Mouse (Mus musculus) forebrain, embryonic 10.5 days (tissue): ENCODE measurements around the gene Aimp2. TPM values are rescaled to one million over a fixed set of nuclear protein-coding genes. Genes with fewer than 3 reads are reported as not detected.

ENCODE experiments used
- DNase-seq: peaks from one replicate; pipeline ENCODE4 v3.0.0-alpha.2; 2017; ENCODE audit warnings: low spot score; ENCODE audit errors: extremely low spot score
- H3K27ac ChIP-seq: fragments of 300-500 bp; sonication (generic); 2 replicates; pipeline ENCODE4 v1.5.1; 2016; ENCODE audit warnings: mild to moderate bottlenecking
- H3K27me3 ChIP-seq: fragments of 300-500 bp; sonication (generic); 2 replicates; pipeline ENCODE4 v1.6.1; 2016; ENCODE audit warnings: mild to moderate bottlenecking; ENCODE audit not compliant: poor library complexity, severe bottlenecking
- H3K36me3 ChIP-seq: fragments of 300-500 bp; sonication (generic); replicated peaks from 2 replicates; pipeline ENCODE4 v1.6.1; 2016; ENCODE audit warnings: mild to moderate bottlenecking, moderate library complexity
- H3K4me1 ChIP-seq: fragments of 300-500 bp; sonication (generic); 2 replicates; pipeline ENCODE4 v1.6.1; 2016
- H3K4me3 ChIP-seq: fragments of 300-500 bp; sonication (generic); 2 replicates; pipeline ENCODE4 v1.5.1; 2016; ENCODE audit warnings: mild to moderate bottlenecking, moderate library complexity
- H3K9me3 ChIP-seq: fragments of 300-500 bp; sonication (generic); 2 replicates; pipeline ENCODE4 v1.6.1; 2016; ENCODE audit warnings: mild to moderate bottlenecking, moderate library complexity
- WGBS: fragments of 180-500 bp; shearing (Covaris S2); methylation state at CpG from one replicate; pipeline ENCODE4 v1.1.7; 2016; 5-methylcytosine and 5-hydroxymethylcytosine counted together
- polyA plus RNA-seq: library from polyadenylated mRNA; unstranded; fragments of >200 nt; fragmentation: Nextera tagmentation; extraction: Ambion mirVana; gene quantifications from 2 replicates; pipeline ENCODE4 v1.2.1, GENCODE M21; 2016

Aimp2 gene
- 141 TPM in 2 replicates for polyA plus RNA-seq

DNA sequence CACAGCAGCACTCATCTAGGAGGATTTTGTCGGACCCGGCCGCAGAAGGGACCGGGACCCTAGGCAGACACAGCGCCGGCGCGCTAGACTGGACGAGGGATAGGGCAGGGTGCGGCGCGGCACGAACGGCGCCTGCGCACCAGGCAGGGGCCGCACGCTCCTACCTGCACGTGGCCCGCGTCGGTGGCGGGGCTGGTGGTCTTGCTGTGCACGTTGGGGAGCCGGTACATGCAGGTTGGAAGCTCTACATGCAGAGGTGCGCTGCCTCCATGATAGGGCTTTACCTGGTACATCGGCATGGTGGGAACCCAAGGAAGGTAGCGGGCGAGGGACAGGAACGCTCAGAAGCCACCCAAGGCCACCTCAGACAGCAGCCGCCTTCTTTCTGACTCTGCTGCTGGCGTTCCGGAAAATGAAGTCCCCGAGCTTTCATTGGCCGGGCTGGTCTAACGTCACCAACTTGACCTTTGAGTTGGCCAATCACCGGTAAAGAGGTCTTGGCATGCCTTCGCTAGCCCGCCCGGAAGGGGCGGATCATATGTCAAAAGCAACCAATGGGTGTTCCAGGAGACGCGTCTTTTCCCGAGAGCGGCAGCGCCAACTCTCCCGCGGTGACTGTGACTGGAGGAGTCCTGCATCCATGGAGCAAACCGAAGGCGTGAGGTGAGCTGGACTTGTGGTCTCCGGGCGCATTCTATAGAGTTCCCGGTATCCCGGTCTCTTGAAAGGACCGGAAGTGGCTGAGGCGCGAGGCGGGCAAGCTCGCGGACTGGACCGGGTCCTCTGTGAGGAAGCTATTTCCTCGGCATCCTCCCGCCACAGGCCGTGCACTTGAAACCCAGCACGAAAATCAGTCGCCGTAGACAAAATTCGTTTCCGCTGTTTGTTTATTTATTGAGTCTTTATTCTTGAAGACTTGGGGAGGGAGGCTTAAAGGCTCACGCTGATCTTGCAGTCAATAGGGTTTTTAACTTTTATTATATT lies at the start of gene Aimp2, which contains the start of gene Pms2:
Gene Aimp2 (minus strand): TSS at position 431 of the 984 bp plus-strand sequence.
Gene Pms2 (plus strand): TSS at position 548 of the 984 bp plus-strand sequence.
- H3K36me3 ChIP-seq: peaks cover 49% of the 10 kb centered on the region
- peaks cover 26% of the 10 kb centered on the region for H3K4me1 ChIP-seq
- DNase-seq: peak; percentile 96
- no peaks in the 10 kb centered on the region for H3K27me3 ChIP-seq
- under 1% methylated on average over 70 of the region's 70 CpGs for WGBS
- peak within 1 kb of the TSS; percentile 85 for H3K27ac ChIP-seq
- no peaks in the 10 kb centered on the region for H3K9me3 ChIP-seq
- H3K4me3 ChIP-seq: peak within 1 kb of the TSS; percentile 79

DNA sequence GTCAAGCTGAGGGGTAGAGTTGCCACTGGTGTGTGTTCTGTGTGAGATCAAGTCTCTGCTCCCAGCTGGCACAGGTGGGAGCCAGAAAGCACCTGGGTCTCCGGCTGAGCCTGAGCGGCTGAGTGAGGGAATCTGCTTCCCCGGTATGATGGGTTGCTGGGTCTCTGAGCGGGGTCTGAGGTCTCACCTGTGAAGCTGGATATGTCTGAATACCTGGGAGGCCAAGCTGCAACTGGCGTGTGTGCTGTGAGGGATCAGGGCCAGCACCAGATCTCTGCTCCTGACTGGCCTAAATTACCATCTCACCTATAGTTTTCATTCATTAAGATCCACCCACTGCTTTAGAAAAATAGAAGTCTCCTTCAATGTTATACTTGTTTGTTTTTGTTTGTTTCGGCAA lies 47.5 kb upstream of the Aimp2 start:
- no peak for DNase-seq
- peaks cover 20% of the 10 kb centered on the region for H3K9me3 ChIP-seq
- H3K36me3 ChIP-seq: no peaks in the 10 kb centered on the region
- no peak overlapping the region for H3K4me3 ChIP-seq
- H3K4me1 ChIP-seq: no peaks in the 10 kb centered on the region
- H3K27ac ChIP-seq: no peak overlapping the region
- H3K27me3 ChIP-seq: no peaks in the 10 kb centered on the region
- WGBS: 89% methylated on average over 6 of the region's 6 CpGs

DNA sequence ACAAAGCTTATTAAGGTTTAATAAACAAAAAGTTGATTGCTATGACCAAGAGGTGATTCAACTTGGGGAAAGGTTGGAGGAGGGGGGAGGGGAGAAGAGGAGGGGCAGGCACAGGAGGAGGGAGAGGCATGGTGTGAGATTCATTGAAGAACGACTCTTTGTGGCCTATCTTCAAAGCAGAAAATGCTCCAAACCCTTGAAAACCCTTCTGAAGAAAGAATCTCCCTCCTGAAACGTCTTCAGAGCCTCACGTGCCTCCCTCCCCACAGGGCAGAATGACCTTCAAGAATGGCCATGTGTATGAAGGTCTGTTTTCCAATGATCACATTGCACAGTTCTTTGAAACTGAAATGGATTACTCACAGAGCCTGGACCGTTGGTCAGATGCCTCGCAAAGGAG lies 40.4 kb upstream of the Aimp2 start:
- DNase-seq: no peak
- WGBS: 51% methylated on average over 5 of the region's 5 CpGs
- no peak overlapping the region for H3K27ac ChIP-seq

DNA sequence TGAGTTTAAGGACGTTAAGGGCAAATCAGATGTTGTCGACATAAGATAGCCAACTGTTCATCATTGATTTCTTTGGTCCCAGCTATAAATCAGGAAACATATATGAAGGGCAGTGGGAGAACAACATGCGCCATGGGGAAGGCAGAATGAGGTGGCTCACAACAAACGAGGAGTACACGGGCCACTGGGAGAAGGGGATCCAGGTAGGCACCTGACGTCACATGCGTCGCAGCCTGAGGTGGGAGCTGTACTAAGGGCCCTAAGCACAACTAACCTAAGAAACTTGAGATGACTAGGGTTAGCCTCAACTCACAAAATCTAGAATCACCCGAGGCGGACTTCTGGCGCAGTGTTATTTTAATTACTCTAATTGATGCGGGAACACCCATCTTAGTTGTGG lies 38.7 kb upstream of the Aimp2 start:
- H3K27ac ChIP-seq: no peak overlapping the region
- no peaks in the 10 kb centered on the region for H3K27me3 ChIP-seq
- H3K4me3 ChIP-seq: no peak overlapping the region
- H3K9me3 ChIP-seq: peaks cover 5% of the 10 kb centered on the region; the same call in 1 of the 2 replicates
- no peak for DNase-seq
- no peaks in the 10 kb centered on the region for H3K4me1 ChIP-seq
- H3K36me3 ChIP-seq: no peaks in the 10 kb centered on the region
- WGBS: 91% methylated on average over 12 of the region's 12 CpGs

More for the DNA sequence above, 40.4 kb upstream of the Aimp2 start:
- no peaks in the 10 kb centered on the region for H3K4me1 ChIP-seq
- H3K27me3 ChIP-seq: no peaks in the 10 kb centered on the region
- H3K9me3 ChIP-seq: peaks cover 2% of the 10 kb centered on the region; the same call in 1 of the 2 replicates
- H3K36me3 ChIP-seq: no peaks in the 10 kb centered on the region
- no peak overlapping the region for H3K4me3 ChIP-seq

DNA sequence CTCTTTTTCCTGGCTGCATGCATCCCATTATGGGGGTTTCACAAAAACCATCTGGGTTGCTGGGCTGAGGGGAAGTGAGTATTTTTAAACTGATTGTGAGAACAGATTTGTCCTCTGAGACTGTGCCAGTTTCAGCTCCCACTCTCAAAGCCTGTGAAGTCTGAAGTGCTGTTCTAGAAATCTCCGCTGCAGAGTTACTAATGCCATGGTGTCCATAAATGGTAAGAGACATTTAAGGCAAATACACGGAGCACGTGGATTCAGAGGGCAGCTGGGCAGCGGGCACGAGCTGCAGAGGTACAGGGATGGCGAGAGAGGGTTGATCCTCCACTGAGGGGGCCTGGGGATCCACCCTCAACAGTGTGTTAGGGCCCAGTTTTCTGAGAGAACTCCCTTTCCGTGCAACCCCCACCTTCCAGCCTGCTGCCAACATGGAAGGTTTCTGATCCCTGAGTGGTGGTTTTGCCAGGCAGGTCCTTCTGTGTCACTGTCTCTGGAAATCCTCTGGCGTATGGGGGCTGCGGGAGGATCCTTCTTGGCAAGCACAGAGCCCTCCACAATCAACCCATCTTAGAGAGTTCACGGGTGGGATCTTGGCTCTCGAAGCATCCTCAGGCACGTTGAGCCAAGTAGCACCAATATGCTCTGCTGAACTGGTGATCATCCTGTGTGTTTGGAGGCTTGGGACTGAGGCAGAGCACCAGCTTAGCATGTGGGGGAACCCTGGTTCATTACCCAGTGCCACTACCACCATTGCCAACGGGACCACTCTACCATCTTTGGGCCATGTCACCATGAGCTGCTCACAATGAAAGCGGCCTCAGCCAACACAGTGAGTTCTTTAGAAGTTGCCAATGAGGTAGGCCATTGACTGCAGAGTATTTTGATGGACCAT lies 33.8 kb upstream of the Aimp2 start:
- no peaks in the 10 kb centered on the region for H3K36me3 ChIP-seq
- H3K27ac ChIP-seq: no peak overlapping the region
- 93% methylated on average over 14 of the region's 14 CpGs for WGBS
- no peak overlapping the region for H3K4me3 ChIP-seq
- H3K27me3 ChIP-seq: no peaks in the 10 kb centered on the region
- peaks cover 5% of the 10 kb centered on the region; the same call in 1 of the 2 replicates for H3K9me3 ChIP-seq
- DNase-seq: no peak
- peaks cover 4% of the 10 kb centered on the region; the same call in 1 of the 2 replicates for H3K4me1 ChIP-seq

DNA sequence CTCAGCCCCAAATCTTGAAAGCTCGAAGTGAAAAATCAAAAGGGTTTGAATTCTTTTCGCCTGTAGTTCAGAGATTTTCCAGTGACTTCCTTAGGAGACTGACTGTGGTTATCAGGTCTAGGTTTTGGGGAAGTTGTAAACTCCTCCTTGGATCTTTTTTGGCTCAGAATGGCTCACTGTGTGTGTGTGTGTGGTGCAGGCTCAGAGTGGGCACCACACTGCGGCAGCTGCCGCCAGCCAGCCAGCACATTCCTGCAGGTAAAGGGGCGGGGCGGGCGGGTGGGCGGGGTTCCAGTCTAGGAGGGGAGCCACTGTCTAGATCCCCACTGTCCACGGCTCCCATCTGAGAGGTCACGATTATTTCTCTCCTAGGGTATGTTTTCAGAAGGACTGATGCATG lies 31.9 kb upstream of the Aimp2 start:
- WGBS: 20% methylated on average over 10 of the region's 10 CpGs
- H3K27me3 ChIP-seq: no peaks in the 10 kb centered on the region
- DNase-seq: no peak
- H3K27ac ChIP-seq: no peak overlapping the region
- H3K9me3 ChIP-seq: peaks cover 5% of the 10 kb centered on the region; the same call in 1 of the 2 replicates
- peaks cover 4% of the 10 kb centered on the region; the same call in 1 of the 2 replicates for H3K4me1 ChIP-seq
- no peak overlapping the region for H3K4me3 ChIP-seq
- no peaks in the 10 kb centered on the region for H3K36me3 ChIP-seq

DNA sequence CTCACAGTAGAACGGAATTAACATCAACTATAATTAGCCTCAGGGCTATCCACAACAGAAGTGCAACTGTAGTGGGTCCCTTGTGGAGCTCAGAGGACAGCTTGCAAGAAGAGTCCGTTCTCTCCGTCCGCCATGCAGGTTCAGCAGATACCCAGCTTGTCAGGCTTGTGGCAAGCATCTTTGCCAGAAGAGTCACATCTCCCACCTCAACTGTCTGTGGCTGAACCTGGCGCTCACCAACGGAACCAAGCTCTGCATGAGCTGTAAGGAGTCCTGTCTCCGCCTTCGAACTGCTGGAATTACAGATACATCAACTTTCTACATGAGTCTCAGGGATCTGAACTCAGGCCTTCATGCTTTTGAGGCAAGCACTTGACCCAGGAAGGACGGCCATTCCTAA lies 26.5 kb upstream of the Aimp2 start:
- peaks cover 13% of the 10 kb centered on the region for H3K36me3 ChIP-seq
- peaks cover 12% of the 10 kb centered on the region for H3K4me1 ChIP-seq
- no peak overlapping the region for H3K4me3 ChIP-seq
- 88% methylated on average over 9 of the region's 9 CpGs for WGBS
- DNase-seq: no peak
- no peaks in the 10 kb centered on the region for H3K9me3 ChIP-seq
- H3K27me3 ChIP-seq: no peaks in the 10 kb centered on the region
- H3K27ac ChIP-seq: no peak overlapping the region

DNA sequence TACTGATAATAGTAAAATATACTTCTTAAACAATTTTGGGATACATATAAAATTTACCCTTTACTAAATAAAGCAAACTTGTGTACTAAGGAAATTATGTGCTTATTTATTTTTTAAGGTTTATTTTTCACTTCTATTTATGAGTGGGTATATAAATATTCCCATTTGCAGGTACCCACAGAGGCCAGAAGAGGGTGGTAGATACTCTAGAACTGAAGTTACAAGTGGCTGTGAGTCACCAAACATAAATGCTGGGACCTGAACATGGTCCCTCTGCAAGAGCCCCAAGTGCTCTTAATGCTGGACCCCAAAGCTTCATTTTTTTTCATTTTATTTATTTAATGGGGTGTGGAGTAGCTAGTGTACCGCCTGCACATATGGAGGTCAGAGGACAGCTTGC lies 24.2 kb upstream of the Aimp2 start:
- no peak for DNase-seq
- 78% methylated on average over 1 of the region's 1 CpGs for WGBS
- peaks cover 12% of the 10 kb centered on the region for H3K4me1 ChIP-seq
- H3K9me3 ChIP-seq: no peaks in the 10 kb centered on the region
- H3K27me3 ChIP-seq: no peaks in the 10 kb centered on the region
- no peak overlapping the region for H3K4me3 ChIP-seq
- no peak overlapping the region for H3K27ac ChIP-seq
- peaks cover 36% of the 10 kb centered on the region for H3K36me3 ChIP-seq

DNA sequence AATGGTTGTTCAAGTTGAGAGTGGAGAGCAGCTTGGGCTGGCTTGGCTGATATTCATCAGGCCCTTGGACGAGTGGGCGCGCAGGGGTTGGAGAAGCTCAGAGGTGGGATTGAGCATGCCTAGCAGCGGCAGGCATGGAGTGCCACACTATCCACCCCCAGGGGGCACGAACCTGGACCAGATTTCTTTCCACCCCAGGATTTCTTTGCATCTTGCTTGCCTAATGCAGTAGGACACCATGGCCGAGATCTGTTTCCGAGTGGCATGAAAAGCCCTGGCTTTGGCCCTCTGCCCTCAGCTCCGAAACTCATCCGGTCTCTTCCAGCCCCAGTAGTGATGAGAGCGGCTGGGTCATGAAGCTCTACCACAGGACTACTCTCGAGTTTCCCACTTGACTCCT lies 23.8 kb upstream of the Aimp2 start:
- WGBS: 87% methylated on average over 11 of the region's 11 CpGs
- H3K9me3 ChIP-seq: no peaks in the 10 kb centered on the region
- no peak overlapping the region for H3K4me3 ChIP-seq
- H3K4me1 ChIP-seq: peaks cover 12% of the 10 kb centered on the region
- H3K36me3 ChIP-seq: peaks cover 41% of the 10 kb centered on the region
- no peak for DNase-seq
- H3K27me3 ChIP-seq: no peaks in the 10 kb centered on the region
- H3K27ac ChIP-seq: no peak overlapping the region

DNA sequence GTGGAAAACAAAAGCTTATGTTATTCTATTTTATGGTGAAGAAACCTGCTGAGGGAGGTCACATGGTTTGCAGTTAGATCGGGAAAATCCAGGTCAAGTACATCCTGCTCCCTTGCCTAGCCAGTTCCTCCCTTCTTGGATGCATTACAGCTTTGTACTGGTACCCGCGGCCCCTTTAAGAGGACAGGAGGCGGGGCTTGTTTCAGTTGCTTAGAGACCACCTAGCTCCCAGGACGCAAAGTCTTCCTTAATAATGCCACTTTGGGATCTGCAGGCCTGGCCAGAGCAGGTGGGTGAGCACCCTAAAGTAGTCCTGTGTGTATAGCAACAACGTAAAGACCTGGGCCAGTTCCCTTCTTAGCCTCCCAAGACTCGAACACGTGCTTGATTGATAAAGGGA lies 23.2 kb upstream of the Aimp2 start, which contains the start of gene Rsph10b:
Gene Rsph10b (plus strand): TSS at position 205 of the 400 bp plus-strand sequence.
- peaks cover 12% of the 10 kb centered on the region for H3K4me1 ChIP-seq
- H3K27me3 ChIP-seq: no peaks in the 10 kb centered on the region
- peak; percentile 29 for DNase-seq
- WGBS: 19% methylated on average over 8 of the region's 8 CpGs
- no peak within 1 kb of the TSS for H3K27ac ChIP-seq
- H3K36me3 ChIP-seq: peaks cover 47% of the 10 kb centered on the region
- H3K4me3 ChIP-seq: peak within 1 kb of the TSS; percentile 33
- no peaks in the 10 kb centered on the region for H3K9me3 ChIP-seq

DNA sequence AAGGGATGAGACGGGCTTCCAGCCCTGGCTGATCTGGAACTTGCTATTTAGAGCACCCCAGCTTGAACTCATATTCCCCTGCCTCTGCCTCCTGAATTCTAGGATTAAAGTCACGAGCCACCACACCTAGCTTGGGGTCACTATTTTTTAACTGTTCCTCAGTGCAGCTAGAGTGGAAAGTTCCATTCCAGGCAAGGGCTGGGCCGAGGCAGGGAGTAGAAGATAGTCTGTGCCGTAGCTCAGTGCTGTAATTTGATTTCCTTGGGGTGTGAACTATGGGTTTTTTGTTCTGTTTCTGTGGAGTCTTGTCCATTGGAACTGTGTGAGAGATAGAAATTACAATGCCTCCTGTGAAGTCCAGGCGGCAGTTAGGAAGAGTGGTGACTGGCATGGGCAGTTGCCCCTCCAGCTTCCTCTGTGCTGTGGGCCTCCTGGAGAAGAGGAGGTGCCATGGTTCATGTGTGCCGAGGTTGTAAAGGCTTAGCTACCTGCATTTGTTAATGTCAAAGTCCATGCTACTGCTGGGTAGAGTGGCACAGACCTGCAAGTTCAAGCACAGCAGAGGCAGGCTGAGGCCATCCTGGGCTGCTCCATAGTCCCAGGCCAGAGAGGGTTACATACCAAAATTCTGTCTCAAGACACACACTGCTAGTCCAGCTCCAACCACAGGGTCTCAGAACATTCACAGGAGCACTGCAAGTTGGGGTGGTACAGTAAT lies 22.4 kb upstream of the Aimp2 start:
- WGBS: 89% methylated on average over 6 of the region's 6 CpGs
- Histone ChIP-seq H3K4me3 (no peak overlapping the region), H3K4me1 (peaks cover 12% of the 10 kb centered on the region), H3K27ac (no peak overlapping the region), H3K9me3 (no peaks in the 10 kb centered on the region), H3K27me3 (no peaks in the 10 kb centered on the region), H3K36me3 (peaks cover 55% of the 10 kb centered on the region)
- DNase-seq: no peak

DNA sequence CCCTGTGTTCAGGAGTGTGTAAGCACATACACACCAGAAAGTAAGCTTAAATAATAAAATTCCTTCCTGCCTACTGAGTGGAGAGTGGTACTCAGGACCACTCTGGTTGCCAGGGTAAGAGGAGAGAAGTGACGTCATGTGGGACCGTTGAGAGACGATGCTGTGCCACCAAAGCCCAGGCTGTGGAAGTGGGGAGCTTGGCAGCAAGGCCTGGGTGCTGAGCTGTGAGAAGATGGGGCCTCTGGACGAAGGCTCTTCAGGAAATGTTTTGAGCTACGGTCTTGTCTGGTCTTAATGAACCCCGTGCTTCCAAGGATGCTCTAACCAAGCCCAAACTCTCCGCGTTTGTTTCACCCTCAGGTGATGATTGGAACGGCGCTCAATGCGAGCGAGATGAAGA lies 21.0 kb upstream of the Aimp2 start:
- Histone ChIP-seq H3K27ac (no peak overlapping the region), H3K27me3 (no peaks in the 10 kb centered on the region), H3K9me3 (no peaks in the 10 kb centered on the region), H3K4me1 (peaks cover 12% of the 10 kb centered on the region), H3K4me3 (no peak overlapping the region), H3K36me3 (peaks cover 68% of the 10 kb centered on the region)
- no peak for DNase-seq
- 95% methylated on average over 12 of the region's 12 CpGs for WGBS
